Mouse (Mus musculus) macrophage (primary cell): Measurements from ENCODE around the gene Xdh. TPM values are rescaled to one million over a fixed set of nuclear protein-coding genes. Genes with fewer than 3 reads are reported as not detected.

ENCODE experiments used
- H3K27ac ChIP-seq: fragments of 350-480 bp; formaldehyde crosslinking; 2 replicates; pipeline ENCODE4 v1.9.0; 2021
- H3K36me3 ChIP-seq: fragments of 350-480 bp; formaldehyde crosslinking; 2 replicates; pipeline ENCODE4 v1.9.0; 2021; ENCODE audit errors: inconsistent target
- H3K4me3 ChIP-seq: fragments of 350-480 bp; formaldehyde crosslinking; 2 replicates; pipeline ENCODE4 v1.9.0; 2021; ENCODE audit errors: inconsistent target
- H3K79me2 ChIP-seq: fragments of 350-480 bp; formaldehyde crosslinking; 2 replicates; pipeline ENCODE4 v1.9.0; 2021; ENCODE audit errors: inconsistent target
- WGBS: methylation state at CpG from one replicate; pipeline ENCODE4 v1.1.7; 2026; ENCODE audit warnings: inconsistent platforms; ENCODE audit not compliant: missing documents; 5-methylcytosine and 5-hydroxymethylcytosine counted together
- polyA plus RNA-seq: library from polyadenylated mRNA; stranded (reverse); fragments of 250-400 nt; gene quantifications from 3 replicates; pipeline ENCODE4 v1.2.4, GENCODE M21; 2018; ENCODE audit warnings: inconsistent platforms
- total RNA-seq, 78 experiments: library from RNA; depleted of rRNA; stranded (reverse); fragments of 250-400 nt; gene quantifications; 1 replicate in 9 of 78; 2 replicates in 24 of 78; 3 replicates in 43 of 78; 4 replicates in 2 of 78; pipeline ENCODE4 v1.2.4; 2018; ENCODE audit warnings: inconsistent platforms in 56 of 78

Gene Xdh
- 1,000 to 10,000 TPM; 1,375 to 3,744 (median 2,180) TPM for total RNA-seq (2018; cell fraction: chromatin; rRNA removed)
- total RNA-seq (2018; cell fraction: cytosol; rRNA removed), result 100 to 1,000 TPM; 137 to 252 (median 189) TPM
- total RNA-seq (2018; cell fraction: nucleus; rRNA removed), result 1,000 to 10,000 TPM in 7 of 26 experiments, 100 to 1,000 TPM in 19; 475 to 1,395 (median 872) TPM
- 183 to 281 TPM (median 265 TPM) in 3 replicates for polyA plus RNA-seq

- Histone ChIP-seq H3K36me3 (no peaks in the 10 kb centered on the region), H3K27ac (peak within 1 kb of the TSS; percentile 89), H3K4me3 (peak within 1 kb of the TSS; percentile 51), H3K79me2 (peaks cover 43% of the 10 kb centered on the region)
- WGBS, result 33% methylated on average over 13 of the region's 13 CpGs
Observed at GRCm38 (mm10) chr17:73950062-73950735, at the start of gene Xdh. Gene Xdh, minus strand, starts transcription at chr17:73950196.

GRCm38 (mm10) chr17:73995907-73996645 lies 46.1 kb upstream of the Xdh start:
- no peaks in the 10 kb centered on the region for H3K79me2 ChIP-seq
- WGBS, result 94% methylated on average over 13 of the region's 13 CpGs
- no peaks in the 10 kb centered on the region for H3K36me3 ChIP-seq
- H3K4me3 ChIP-seq, result no peak overlapping the region
- H3K27ac ChIP-seq, result no peak overlapping the region

GRCm38 (mm10) chr17:73991264-73991663 lies 41.3 kb upstream of the Xdh start:
- Histone ChIP-seq H3K36me3 (no peaks in the 10 kb centered on the region), H3K4me3 (no peak overlapping the region), H3K79me2 (no peaks in the 10 kb centered on the region), H3K27ac (no peak overlapping the region)
- WGBS, result 92% methylated on average over 4 of the region's 4 CpGs

- H3K79me2 ChIP-seq, result no peaks in the 10 kb centered on the region
- H3K4me3 ChIP-seq, result no peak overlapping the region
- 95% methylated on average over 2 of the region's 2 CpGs for WGBS
- no peaks in the 10 kb centered on the region for H3K36me3 ChIP-seq
- H3K27ac ChIP-seq, result no peak overlapping the region
Observed at GRCm38 (mm10) chr17:73986571-73986970, 36.6 kb upstream of the Xdh start.

GRCm38 (mm10) chr17:73985936-73986335 lies 35.9 kb upstream of the Xdh start:
- H3K79me2 ChIP-seq, result no peaks in the 10 kb centered on the region
- WGBS, result 93% methylated on average over 4 of the region's 4 CpGs
- H3K36me3 ChIP-seq, result no peaks in the 10 kb centered on the region
- H3K4me3 ChIP-seq, result no peak overlapping the region
- H3K27ac ChIP-seq, result no peak overlapping the region

- WGBS, result 67% methylated on average over 2 of the region's 4 CpGs
- Histone ChIP-seq H3K27ac (no peak overlapping the region), H3K79me2 (no peaks in the 10 kb centered on the region), H3K36me3 (no peaks in the 10 kb centered on the region), H3K4me3 (no peak overlapping the region)
Observed at GRCm38 (mm10) chr17:73984508-73984907, 34.5 kb upstream of the Xdh start.

- no peak overlapping the region for H3K27ac ChIP-seq
- H3K36me3 ChIP-seq, result no peaks in the 10 kb centered on the region
- H3K4me3 ChIP-seq, result no peak overlapping the region
- WGBS, result 83% methylated on average over 1 of the region's 1 CpGs
- H3K79me2 ChIP-seq, result no peaks in the 10 kb centered on the region
Observed at GRCm38 (mm10) chr17:73982871-73983270, 32.9 kb upstream of the Xdh start.

- Histone ChIP-seq H3K27ac (no peak overlapping the region), H3K36me3 (no peaks in the 10 kb centered on the region), H3K4me3 (no peak overlapping the region), H3K79me2 (no peaks in the 10 kb centered on the region)
Observed at GRCm38 (mm10) chr17:73976066-73976465, 26.1 kb upstream of the Xdh start.

GRCm38 (mm10) chr17:73972648-73973047 lies 22.7 kb upstream of the Xdh start:
- Histone ChIP-seq H3K27ac (peak overlapping the region; percentile 97), H3K79me2 (no peaks in the 10 kb centered on the region), H3K36me3 (no peaks in the 10 kb centered on the region), H3K4me3 (no peak overlapping the region)
- WGBS, result 98% methylated on average over 11 of the region's 11 CpGs

- WGBS, result 18% methylated on average over 4 of the region's 4 CpGs
- Histone ChIP-seq H3K79me2 (no peaks in the 10 kb centered on the region), H3K36me3 (no peaks in the 10 kb centered on the region), H3K4me3 (no peak overlapping the region), H3K27ac (peak overlapping the region; percentile 97)
Observed at GRCm38 (mm10) chr17:73971291-73971690, 21.3 kb upstream of the Xdh start.

- Histone ChIP-seq H3K79me2 (no peaks in the 10 kb centered on the region), H3K4me3 (no peak overlapping the region), H3K36me3 (no peaks in the 10 kb centered on the region), H3K27ac (peak overlapping the region; percentile 97)
- WGBS, result 6% methylated on average over 3 of the region's 3 CpGs
Observed at GRCm38 (mm10) chr17:73970361-73971027, 20.5 kb upstream of the Xdh start.

GRCm38 (mm10) chr17:73964856-73965255 lies 14.9 kb upstream of the Xdh start:
- Histone ChIP-seq H3K79me2 (no peaks in the 10 kb centered on the region), H3K36me3 (no peaks in the 10 kb centered on the region), H3K4me3 (no peak overlapping the region), H3K27ac (no peak overlapping the region)
- WGBS, result 96% methylated on average over 9 of the region's 9 CpGs

- Histone ChIP-seq H3K4me3 (no peak overlapping the region), H3K36me3 (no peaks in the 10 kb centered on the region), H3K27ac (no peak overlapping the region), H3K79me2 (no peaks in the 10 kb centered on the region)
- WGBS, result 45% methylated on average over 2 of the region's 2 CpGs
Observed at GRCm38 (mm10) chr17:73962628-73963043, 12.6 kb upstream of the Xdh start.

GRCm38 (mm10) chr17:73961801-73962403 lies 11.9 kb upstream of the Xdh start:
- no peaks in the 10 kb centered on the region for H3K36me3 ChIP-seq
- H3K4me3 ChIP-seq, result no peak overlapping the region
- H3K27ac ChIP-seq, result no peak overlapping the region
- WGBS, result 94% methylated on average over 1 of the region's 1 CpGs
- H3K79me2 ChIP-seq, result no peaks in the 10 kb centered on the region
